Mouse (Mus musculus): ENCODE results near the gene Rap1b.
"Not testable (repeated sequence)": the region's sequence is repeated elsewhere in the genome, so short reads cannot be mapped to it uniquely, and the experiment has no call there.

The Rap1b gene

DNA sequence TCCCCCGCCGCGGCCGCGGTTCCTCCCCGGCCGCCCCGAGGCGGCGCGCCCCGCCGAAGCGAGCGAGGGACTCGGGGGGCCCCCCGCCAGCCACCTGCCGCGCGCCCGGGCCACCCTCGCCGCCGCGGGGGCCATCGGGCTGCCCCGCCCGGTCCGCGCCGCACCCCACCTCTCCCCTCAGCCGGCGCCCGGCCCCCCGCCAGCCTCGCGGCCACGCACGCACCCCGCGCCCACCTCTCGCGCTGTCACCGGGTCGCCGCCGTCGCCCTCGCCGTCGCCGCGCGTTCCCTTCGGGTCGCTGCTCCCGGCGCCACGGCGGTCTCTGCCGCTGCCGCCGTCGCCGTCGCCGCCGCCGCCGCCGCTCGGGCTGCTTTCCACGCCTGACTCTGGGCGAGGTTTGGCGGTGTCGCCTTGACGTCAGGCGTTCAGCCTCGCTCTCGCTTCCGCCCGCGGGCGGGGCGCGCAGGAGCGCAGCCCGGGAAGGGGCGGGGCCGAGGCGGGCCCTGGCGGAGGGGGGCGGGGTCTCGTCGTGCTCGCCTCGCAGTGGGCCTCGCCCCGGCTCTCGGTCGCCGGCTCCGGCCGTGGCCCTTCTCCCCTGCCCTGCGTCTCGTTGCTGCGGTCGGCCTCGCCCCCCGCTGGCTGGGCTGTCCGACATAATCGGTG is at the start of gene Rap1b:
Gene Rap1b (minus strand): TSS at position 439 of the 663 bp plus-strand sequence.
- DNase-seq (ENCODE audit: low spot score), result peak; percentile 97

DNA sequence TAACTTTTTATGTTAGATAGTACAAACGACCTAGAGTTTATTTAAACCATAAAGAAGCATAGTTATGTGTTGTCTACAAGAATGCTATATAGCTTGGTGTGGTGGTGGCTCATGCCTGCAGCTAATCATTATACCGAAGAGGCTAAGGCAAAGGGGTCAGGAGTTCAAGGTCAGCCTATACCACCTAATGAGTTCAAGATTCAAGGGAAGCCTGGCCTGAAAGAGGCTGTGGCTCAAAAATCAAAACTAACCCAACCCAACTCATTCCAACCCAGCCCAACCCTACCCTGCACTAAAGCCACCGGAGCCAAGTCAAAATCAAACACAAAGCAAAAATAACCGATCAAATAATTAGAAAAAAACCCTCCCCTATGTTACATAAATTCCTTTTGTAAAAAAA is 49.4 kb upstream of the Rap1b start:
- DNase-seq (ENCODE audit: low spot score), result no peak

DNA sequence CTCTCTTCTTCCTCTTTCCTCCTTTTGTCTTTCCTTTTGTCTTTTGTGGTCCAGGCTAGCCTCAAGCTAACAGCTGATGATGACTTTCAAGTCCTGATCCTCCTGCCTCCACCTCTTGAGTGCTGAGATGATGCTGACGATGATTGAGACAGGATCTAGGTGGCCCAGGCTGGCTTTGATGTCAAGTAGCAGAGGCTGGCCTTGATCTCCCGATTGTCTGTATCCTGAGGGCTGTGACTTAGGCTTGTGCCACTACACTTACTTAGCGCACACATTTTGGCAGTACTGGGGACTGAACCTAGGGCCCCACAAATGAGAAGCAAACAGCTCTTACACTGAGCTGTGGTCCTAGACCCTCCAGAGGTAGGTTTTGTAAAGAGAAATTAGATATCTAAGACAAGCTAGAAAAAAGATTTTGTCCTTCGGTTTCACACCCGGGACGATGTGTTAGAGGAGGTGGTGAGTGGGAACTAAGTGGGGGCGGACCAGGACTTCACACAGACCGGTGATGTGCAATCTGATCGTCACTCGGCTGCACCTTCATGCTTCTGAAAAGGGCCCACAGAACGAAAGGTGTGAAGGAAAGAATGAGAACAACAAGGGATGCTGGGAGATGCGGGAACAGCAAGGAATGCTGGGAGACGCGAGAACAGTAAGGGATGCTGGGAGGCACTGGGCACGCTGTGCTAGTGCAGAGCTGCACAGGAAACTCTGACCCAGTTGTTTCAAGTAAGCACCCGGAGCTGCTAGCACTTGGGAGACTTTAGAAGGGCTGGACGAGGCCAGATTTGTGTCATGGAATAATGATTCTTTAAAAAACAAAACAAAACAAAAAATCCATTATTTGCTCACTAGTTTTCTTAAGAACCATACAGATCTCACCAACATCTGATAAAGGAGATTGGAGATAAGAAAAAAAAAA is 48.5 kb upstream of the Rap1b start:
- DNase-seq (ENCODE audit: low spot score), result no peak

DNA sequence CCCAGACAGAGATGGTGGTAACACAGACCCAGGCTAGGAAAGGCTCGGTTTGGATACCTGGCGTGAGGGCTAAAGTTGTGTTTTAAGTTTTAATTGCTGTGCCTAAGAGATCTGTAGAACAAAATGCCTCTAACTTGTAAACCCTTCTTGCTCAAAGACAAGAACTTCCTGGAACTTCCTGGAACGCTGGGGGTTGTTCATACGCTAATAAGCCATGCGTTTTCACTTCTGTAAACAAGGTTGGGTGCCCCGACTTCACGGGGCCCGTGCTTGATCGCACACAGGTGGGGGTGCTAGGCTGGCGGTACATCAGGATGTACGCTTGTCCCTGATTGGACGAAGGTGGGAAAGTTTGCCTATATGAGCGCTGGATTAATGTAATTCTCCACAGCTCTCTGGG is 47.3 kb upstream of the Rap1b start:
- not testable (repeated sequence) for DNase-seq (ENCODE audit: low spot score)

DNA sequence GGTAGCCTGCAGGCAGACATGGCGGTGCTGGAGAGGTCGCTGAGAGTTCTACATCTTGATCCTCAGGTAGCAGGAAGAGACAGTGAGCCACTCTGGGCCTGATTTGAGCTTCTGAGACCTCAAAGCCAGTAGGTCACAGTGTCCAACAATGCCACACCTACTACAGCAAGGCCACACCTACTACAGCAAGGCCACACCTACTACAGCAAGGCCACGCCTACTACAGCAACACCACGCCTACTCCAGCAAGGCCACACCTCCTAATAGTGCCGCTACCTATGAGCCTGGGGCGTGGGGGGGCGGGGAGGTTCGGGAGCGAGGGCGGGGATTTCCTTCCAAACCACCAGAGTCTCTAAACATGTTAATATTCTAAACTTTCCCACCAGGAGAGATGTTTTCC is 45.5 kb upstream of the Rap1b start:
- DNase-seq (ENCODE audit: low spot score), result no peak

DNA sequence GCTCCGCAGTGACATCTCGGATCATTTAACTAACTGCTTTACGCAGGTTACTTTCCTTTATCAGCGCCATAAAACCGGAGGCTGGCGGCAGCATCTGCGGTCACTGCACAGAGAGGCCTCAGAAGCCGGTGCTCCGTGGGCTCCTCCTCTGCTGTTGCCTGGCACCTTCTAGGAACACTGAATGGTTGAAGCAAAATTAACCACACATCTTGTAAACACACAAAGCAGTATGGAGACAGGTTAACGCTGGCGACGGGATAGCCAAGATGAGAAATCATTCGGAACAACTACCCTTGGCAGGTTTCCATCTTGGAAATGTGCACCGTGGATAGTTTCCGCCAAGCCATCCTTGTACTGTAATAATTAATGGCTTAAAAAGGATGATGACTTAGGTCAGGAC is 43.0 kb upstream of the Rap1b start:
- no peak for DNase-seq (ENCODE audit: low spot score)

DNA sequence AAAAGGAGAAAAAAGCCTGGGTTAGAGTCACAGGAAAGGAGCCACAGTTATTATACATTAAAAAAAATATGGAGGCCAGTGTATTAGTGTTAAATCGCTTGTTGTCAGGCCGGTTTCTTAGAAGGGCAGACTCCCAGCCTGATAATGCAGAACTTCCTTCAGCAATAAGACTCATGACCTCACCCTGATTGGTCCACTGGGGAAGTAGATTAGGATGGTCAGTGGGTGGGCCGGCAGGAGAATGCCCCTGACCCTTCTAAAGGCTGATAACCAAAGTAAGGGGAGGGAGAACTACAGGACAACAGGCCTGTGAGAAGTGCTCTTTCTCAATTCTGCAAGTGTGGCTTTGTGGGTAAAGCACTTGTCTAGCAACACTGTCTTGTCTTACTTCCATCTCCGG is 39.5 kb upstream of the Rap1b start:
- no peak for DNase-seq (ENCODE audit: low spot score)

DNA sequence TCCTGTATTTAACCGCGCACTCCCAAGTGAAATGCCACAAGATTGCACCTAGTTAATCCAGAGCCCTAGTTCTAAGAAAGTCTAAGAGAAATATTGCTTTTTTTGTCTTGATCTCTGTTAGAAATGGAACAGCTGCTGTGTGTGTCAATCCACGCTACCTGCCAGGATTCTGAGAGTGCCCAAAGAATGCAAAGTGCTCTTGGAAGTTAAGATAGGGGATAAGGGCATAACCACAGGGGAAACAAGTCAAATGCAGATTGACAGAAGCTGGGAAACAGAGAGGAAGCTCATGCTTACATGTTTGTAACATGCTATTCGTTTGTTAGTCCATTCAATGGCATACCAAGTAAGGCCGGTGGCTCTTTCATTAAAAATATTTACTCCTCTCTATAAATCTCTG is 38.9 kb upstream of the Rap1b start:
- peak; percentile 66 for DNase-seq (ENCODE audit: low spot score)

DNA sequence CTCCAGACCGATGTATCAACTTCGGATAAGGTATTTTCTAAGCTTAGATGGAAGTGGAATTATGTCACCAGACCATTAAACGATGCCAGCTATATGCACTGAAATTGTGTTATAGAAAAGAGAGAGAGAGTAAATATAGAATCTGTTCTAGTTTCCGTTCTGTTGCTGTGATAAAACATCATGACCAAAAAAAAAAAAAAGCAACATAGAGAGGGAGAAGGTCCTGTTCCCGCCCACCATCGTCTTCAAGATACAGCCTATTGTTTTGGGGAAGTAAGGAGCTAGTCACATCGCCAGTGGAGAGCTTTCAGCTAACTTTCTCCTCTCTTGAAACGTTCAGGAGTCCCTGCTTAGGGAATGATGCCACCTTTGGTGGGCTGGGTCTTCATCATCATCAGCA is 37.6 kb upstream of the Rap1b start:
- DNase-seq (ENCODE audit: low spot score), result no peak

DNA sequence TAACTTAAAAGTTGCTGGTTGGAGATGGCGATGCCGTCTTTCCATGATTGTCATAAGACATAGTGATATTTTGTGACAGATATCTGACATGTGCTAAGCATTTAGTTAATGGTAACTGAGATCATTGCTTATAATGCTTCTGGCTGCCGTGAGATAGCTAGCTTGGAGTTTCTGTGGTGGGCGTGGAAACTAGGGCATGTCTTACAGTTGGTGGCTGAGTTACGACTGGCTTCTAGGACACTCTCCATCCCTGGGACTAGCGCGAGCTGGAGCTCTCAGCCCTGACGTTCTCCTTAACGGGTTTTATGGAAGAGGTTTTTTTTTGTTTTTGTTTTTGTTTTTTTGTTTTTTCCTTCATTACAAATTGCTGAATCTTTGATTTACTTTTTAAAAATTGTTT is 32.8 kb upstream of the Rap1b start:
- DNase-seq (ENCODE audit: low spot score), result no peak

DNA sequence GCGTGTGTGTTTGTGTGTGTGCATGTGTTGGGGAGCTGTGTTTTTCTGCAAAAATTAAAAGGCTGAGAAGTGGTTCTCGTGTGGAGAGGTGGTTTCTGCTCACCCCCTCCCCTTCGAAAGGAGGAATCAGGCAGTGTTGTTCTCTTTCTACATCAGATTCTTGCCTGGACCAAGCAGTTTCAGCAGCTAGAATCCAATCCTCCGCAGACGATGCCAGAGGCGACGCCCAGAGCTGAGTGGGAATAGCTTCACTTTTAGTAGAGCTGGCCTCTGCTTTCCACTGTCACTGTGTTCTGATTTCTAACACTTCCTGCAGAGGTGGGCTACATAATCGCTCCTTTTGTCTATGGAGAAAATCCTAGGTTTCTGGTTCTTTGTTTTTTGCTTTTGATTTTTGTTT is 31.0 kb upstream of the Rap1b start:
- DNase-seq (ENCODE audit: low spot score), result no peak

DNA sequence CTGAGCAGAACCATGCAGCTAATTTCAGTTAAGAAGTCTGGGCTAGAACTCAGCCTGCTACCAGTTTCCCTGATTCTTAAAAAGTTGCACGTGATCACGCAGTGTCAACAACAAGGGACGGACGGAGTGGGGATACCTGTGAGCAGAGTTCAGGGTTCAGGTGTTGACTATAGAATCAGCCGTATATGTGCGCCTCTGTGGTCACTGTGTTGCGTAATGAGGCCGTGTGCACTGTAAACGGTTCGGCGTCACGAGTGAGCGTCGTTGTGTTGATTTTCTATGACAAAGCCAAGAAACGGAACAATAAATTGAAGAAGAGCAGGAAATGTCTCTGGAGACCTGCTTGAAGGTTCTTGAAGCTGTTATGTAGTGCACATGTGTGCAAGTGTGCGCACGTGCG is 30.6 kb upstream of the Rap1b start:
- DNase-seq (ENCODE audit: low spot score), result no peak

DNA sequence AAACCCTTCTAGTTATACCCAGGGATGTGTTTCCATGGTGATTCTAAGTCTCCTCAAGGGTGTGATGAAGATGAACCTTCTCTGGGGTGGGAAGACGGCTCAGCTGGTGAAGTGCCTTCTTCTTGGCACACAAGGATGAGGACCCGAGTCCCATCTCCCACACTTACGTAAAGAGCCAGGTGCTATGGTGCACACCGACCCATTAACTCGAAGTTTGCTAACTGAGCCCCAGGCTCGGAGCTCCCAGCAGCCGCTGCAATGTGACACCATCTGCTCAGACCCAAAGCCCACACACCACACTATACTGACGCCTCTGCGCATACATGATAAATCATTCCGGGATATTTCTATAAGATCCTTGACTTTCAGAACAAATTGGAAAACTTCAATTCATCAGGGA is 29.1 kb upstream of the Rap1b start:
- DNase-seq (ENCODE audit: low spot score), result no peak

DNA sequence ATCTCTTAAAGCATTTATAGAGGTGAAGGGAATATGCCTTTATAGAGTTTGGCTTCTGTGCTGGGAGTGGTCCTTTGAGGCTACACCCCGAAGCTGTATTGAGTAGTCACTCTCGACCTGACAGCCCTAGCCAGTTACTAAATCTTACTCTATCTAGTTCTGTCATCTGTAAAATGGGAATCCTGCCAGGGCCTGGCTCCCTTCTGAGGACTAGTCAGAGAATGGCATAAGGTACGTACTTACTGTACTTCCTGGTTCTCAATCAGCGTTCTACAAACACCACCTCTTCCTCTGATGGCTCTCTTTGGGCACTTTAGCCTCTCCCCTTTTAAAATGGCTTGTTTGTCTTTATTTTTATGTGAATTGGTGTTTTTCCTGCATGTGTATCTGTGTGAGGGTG is 28.1 kb upstream of the Rap1b start:
- DNase-seq (ENCODE audit: low spot score), result peak; percentile 28

DNA sequence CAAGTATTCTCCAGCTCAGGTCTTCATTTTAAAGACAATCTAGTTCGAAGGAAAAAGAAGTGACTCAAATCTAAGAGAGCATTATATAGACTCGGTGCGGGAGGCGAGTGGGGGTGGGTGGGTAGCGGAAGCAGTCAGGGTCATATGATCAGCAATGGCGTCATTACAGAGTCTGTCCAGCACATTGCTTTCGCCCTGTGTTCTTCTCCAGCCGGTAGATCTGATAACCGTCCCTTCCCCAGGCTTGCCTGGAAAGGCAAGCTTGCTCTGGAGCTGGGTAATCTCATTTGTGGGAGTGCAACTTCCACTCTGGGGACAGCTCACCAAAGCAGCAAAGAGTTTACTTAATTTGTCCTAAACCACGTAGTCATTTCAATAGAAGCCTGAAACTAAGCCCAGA is 26.6 kb upstream of the Rap1b start:
- no peak for DNase-seq (ENCODE audit: low spot score)

DNA sequence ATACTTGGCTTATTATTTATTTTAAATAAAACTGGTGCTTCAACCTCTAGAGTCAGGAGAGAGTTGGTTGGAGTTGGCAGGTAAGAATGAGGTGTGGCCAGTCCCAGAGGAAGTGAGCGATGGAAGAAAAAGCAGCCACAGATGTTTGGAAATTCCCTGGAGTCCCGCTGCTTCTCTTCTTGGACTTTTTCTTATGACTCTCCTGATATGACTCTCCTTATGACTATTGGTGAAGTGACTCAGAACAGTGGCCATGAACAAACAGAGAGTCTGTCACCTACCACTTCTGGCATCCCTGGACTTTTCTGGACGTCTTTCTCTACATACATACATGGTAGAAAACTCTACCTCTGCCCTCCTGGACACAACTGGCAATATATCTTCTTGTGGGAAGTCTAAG is 21.5 kb upstream of the Rap1b start:
- DNase-seq (ENCODE audit: low spot score), result no peak

DNA sequence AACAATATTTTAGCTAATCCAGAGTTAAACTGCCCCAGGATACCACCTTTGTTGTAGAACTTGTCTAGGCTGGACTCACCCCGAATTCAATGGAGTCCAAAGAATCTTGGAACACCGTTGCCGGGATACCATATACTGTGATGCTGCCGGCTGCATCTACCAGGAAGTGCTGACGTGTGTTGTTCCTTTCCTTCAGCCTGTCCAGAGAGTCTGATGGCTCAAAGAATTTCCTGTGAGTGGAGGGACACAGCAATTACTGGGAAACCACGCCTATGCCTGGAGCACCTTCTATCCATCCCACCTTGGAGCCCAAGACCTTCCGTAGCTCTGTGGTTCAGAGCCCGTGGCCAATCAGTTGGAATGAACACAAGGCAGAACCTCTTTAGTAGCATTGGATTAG is 20.8 kb upstream of the Rap1b start:
- no peak for DNase-seq (ENCODE audit: low spot score)

DNA sequence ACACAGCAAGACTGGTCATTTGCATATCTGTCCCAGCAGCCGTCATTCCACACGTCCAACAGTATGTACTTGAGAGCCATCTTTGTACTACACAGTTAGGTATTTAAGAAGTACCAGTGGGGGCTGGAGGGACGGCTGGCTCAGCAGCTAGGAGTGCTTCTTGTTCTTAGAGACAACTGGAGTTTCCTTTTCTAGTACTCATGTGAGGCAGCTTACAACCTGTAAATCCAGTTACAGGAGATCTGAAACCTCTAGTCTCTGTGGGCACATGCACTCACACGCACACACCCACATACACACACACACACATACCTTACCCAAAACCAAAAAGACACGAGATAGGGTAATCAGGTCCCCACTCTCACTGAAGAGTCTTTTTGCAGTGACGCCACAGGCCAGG is 18.9 kb upstream of the Rap1b start:
- DNase-seq (ENCODE audit: low spot score), result peak; percentile 70

DNA sequence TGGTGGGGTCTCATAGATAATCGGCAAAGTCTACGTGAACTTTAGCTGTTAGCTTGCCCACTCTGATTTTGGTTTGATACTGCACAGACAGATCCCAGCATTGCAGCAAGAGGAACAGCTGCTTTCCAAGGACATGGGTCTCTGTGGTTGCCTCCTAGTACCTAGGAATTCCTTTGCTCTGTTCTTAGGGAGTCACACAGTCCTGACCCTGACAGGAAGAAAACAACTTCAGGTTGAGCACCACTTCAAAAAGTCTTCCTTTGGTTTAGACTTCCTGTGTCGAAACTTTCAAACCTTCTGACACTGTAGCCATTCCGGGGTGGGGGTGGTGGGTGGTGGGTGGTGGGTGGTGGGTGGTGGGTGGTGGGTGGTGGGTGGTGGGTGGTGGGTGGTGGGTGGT is 18.4 kb upstream of the Rap1b start:
- peak; percentile 61 for DNase-seq (ENCODE audit: low spot score)

DNA sequence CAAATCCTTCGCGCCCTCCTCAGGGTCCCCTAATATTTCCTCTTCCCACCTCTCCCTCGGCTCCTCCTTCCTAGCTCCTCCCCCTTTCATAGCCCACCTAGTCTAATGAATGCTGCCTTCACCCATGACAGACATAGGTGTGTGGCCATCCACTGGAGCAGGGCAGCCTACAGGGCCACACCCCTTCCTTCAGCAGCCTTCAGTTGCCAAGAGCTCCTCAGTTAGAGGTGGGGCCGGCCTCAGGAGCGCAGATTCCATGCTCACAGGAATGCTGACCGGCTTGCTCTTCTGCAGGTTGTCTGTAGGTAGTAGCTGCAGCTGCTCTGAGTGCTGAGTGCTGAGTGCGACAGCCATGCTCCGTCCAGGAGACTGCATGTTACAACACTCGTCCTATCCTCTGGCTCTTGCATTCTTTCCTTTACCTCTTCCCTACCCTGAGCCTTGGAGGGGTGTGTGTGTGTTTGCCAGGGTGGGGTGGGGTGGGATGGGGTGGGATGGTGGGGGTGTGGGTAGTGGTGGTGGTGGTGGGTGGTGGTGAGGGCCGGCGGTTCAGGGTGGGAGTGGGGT is 16.3 kb upstream of the Rap1b start:
- DNase-seq (ENCODE audit: low spot score), result peak; percentile 76

DNA sequence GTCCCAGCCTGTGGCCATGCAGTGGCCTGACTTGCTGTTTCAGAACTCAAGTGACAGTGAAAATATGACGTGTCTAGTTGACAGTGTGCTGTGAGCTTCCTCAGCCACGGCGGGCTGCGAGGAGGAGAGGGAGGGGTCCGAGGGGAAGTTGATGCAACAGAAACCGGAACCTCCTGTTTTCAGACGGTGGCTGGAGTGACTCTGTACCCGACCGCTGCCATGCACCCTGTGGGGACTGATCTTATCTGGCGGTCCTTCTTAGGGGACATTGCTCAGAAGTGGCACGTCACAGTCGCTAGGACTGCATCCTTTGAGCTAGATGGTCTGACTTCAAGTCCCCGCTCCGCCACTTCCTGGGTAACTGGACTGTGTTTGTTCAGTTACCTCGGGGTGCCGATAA is 15.1 kb upstream of the Rap1b start:
- DNase-seq (ENCODE audit: low spot score), result peak; percentile 79

DNA sequence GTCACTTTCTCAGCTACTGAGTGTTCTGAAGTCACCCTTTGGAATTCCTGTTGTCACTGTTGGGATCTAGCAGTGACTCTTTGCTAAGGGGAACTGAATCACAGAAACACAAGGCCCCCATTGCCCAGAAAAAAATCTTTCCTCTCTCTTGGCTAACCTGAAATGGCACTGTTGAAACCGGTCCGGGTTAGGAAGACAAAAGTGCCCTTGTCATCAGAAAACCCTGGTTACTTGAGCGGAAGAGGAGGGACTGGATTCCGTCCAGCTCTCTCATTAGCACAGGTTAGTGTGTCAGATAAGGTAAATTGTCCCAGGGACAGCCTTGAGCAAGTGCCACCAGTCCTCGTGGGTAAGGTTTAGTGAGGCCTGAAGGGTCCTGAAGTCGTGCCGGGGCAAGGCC is 14.5 kb upstream of the Rap1b start:
- DNase-seq (ENCODE audit: low spot score), result no peak

DNA sequence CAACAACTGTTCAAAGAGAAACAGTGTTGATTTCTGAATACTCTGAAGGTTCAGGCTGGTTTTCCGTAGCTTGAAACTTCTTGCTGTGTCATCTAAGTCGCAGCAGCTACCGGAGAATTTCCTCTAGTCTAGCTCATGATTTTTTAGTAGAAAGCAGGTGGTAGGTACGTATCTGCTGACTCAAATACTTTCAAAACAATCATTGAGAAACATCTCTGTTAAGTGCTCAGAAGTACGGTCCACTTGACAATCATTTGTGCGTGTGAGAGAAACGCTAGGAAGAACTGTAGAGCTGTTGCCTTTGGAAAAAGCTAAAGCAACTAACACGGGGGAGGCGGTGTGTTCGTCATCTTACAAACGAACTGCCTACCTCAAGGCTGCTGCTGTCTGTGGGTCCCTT is 14.0 kb upstream of the Rap1b start:
- no peak for DNase-seq (ENCODE audit: low spot score)
